Comparison of ENCODE assay signal across 22 mouse cellular contexts in genomic region chr14:57331097-57331496, GRCm38 (mm10).
DNase-seq lines count a peak whose midpoint lies in the region; ATAC-seq and TF ChIP-seq lines count a peak whose summit lies in the region.
"Had no signal": no experiment of that assay in that cellular context is flagged by ENCODE, and none has a peak within 500 bp of the region (broad histone marks: within the 10 kb centered on the region; RNA-seq: fewer than 3 reads in every experiment).

No protein-coding gene starts in this region.

- H3K4me2 ChIP-seq in embryonic facial prominence, embryonic 14.5 days (ENCODE audit: low read depth, low read length), result no peak overlapping the region
- H3K4me2 ChIP-seq: embryonic facial prominence, embryonic 12.5 days; embryonic facial prominence, embryonic 15.5 days; forebrain, embryonic 13.5 days; forebrain, embryonic 15.5 days had no signal

- H3K4me3 ChIP-seq in embryonic facial prominence, embryonic 14.5 days (ENCODE audit: low read depth, low read length), result no peak overlapping the region
- no peak overlapping the region for H3K4me3 ChIP-seq in embryonic facial prominence, embryonic 10.5 days
- no peak overlapping the region for H3K4me3 ChIP-seq in ES-E14 (ENCODE audit: insufficient read depth in 1 of 2, low read depth in 1 of 2, low read length in 2 of 2, poor library complexity in 1 of 2, severe bottlenecking in 1 of 2)
- H3K4me3 ChIP-seq in heart, embryonic 10.5 days, result no peak overlapping the region
- H3K4me3 ChIP-seq: embryonic facial prominence, embryonic 12.5 days; embryonic facial prominence, embryonic 15.5 days; erythroblast, embryonic 14.5 days; forebrain, embryonic 13.5 days; forebrain, embryonic 15.5 days had no signal

- H3K4me1 ChIP-seq in embryonic facial prominence, embryonic 14.5 days (ENCODE audit: control insufficient read depth, insufficient read depth, low read length), result no peaks in the 10 kb centered on the region
- no peaks in the 10 kb centered on the region for H3K4me1 ChIP-seq in embryonic facial prominence, embryonic 10.5 days
- H3K4me1 ChIP-seq in ES-E14 (ENCODE audit: control insufficient read depth in 2 of 2, insufficient read depth in 2 of 2, low read length in 2 of 2, poor library complexity in 1 of 2), result peaks cover 0 to 3% of the 10 kb centered on the region in 2 experiments; a peak in 1 of 4 replicates
- peaks cover 8% of the 10 kb centered on the region; the same call in 1 of the 2 replicates for H3K4me1 ChIP-seq in heart, embryonic 10.5 days
- H3K4me1 ChIP-seq: embryonic facial prominence, embryonic 12.5 days; embryonic facial prominence, embryonic 15.5 days; forebrain, embryonic 13.5 days; forebrain, embryonic 15.5 days had no signal

- 58% methylated on average over 10 of the region's 10 CpGs for WGBS in embryonic facial prominence, embryonic 14.5 days
- 83% methylated on average over 10 of the region's 10 CpGs for WGBS in embryonic facial prominence, embryonic 10.5 days
- 76% methylated on average over 10 of the region's 10 CpGs for WGBS in heart, embryonic 10.5 days

- no peak; the same call in 1 of the 2 replicates for ATAC-seq in embryonic facial prominence, embryonic 14.5 days (ENCODE audit: low read depth)
- ATAC-seq: forebrain, embryonic 13.5 days; forebrain, embryonic 15.5 days; forebrain, postnatal 0 days had no signal

- in situ Hi-C loops in ES-E14 (cut with MboI; ENCODE audit: low sequenced_read_pairs in 2 of 2, unreplicated experiment in 2 of 2), result loop anchor here in 1 of 2 experiments (25.0 kb wide), 1 partner anchor 219 kb away; the partner anchor contains the start of genes Gjb2 and Gm4491

- H3K36me3 ChIP-seq in embryonic facial prominence, embryonic 14.5 days (ENCODE audit: control insufficient read depth, insufficient read depth, low read length), result no peaks in the 10 kb centered on the region
- H3K36me3 ChIP-seq in embryonic facial prominence, embryonic 10.5 days (replicated peaks), result no peaks in the 10 kb centered on the region
- no peaks in the 10 kb centered on the region for H3K36me3 ChIP-seq in ES-E14 (ENCODE audit: control insufficient read depth, insufficient read depth, low read length, poor library complexity, severe bottlenecking)
- no peaks in the 10 kb centered on the region for H3K36me3 ChIP-seq in heart, embryonic 10.5 days
- H3K36me3 ChIP-seq: embryonic facial prominence, embryonic 12.5 days; embryonic facial prominence, embryonic 15.5 days; forebrain, embryonic 15.5 days had no signal

- no peak overlapping the region for H3K27ac ChIP-seq in embryonic facial prominence, embryonic 14.5 days (replicated peaks; ENCODE audit: low read depth, low read length)
- H3K27ac ChIP-seq in embryonic facial prominence, embryonic 10.5 days (replicated peaks), result no peak overlapping the region
- H3K27ac ChIP-seq in ES-E14 (ENCODE audit: insufficient read depth, low read depth, low read length, poor library complexity, severe bottlenecking), result no peak overlapping the region
- no peak overlapping the region for H3K27ac ChIP-seq in heart, embryonic 10.5 days
- H3K27ac ChIP-seq: embryonic facial prominence, embryonic 12.5 days; embryonic facial prominence, embryonic 15.5 days; forebrain, embryonic 13.5 days; forebrain, embryonic 15.5 days had no signal

- H3K27me3 ChIP-seq in embryonic facial prominence, embryonic 14.5 days (replicated peaks; ENCODE audit: control insufficient read depth, insufficient read depth, low read length), result no peaks in the 10 kb centered on the region
- no peaks in the 10 kb centered on the region for H3K27me3 ChIP-seq in embryonic facial prominence, embryonic 10.5 days (replicated peaks; ENCODE audit: low read depth, poor library complexity, severe bottlenecking)
- no peaks in the 10 kb centered on the region for H3K27me3 ChIP-seq in heart, embryonic 10.5 days (ENCODE audit: insufficient read depth, poor library complexity, severe bottlenecking)
- H3K27me3 ChIP-seq: embryonic facial prominence, embryonic 12.5 days; embryonic facial prominence, embryonic 15.5 days; forebrain, embryonic 13.5 days; forebrain, embryonic 15.5 days had no signal

- H3K9ac ChIP-seq in embryonic facial prominence, embryonic 14.5 days (ENCODE audit: low read depth, low read length), result no peak overlapping the region
- no peak overlapping the region for H3K9ac ChIP-seq in ES-E14 (ENCODE audit: insufficient read depth, low read depth, low read length, poor library complexity, severe bottlenecking)
- H3K9ac ChIP-seq: embryonic facial prominence, embryonic 12.5 days; embryonic facial prominence, embryonic 15.5 days; forebrain, embryonic 13.5 days; forebrain, embryonic 15.5 days; forebrain, postnatal 0 days had no signal

- DNase-seq in embryonic facial prominence, embryonic 14.5 days (ENCODE audit: low spot score), result peak; percentile 46
- DNase-seq in embryonic facial prominence, embryonic 10.5 days (ENCODE audit: low spot score), result no peak
- DNase-seq in ES-E14 (ENCODE audit: low read depth, low spot score), result no peak
- no peak for DNase-seq in heart, postnatal 4 days
- no peak for DNase-seq in heart, embryonic 10.5 days (ENCODE audit: low spot score)
- DNase-seq: adrenal gland, adult 2 months; adrenal gland, postnatal 10 days; adrenal gland, postnatal 25 days; B cell, adult 2 months; cerebellum, adult 11 months; cerebellum, adult 18-20 months; cerebellum, adult 8-10 months; cerebellum, adult 9-11 months; cerebellum, postnatal 14 days; cerebellum, postnatal 36 days; embryo, embryonic 11 days; forebrain, postnatal 0 days had no signal

- no peaks in the 10 kb centered on the region for H3K9me3 ChIP-seq in embryonic facial prominence, embryonic 14.5 days (ENCODE audit: control insufficient read depth, low read length)
- no peaks in the 10 kb centered on the region for H3K9me3 ChIP-seq in embryonic facial prominence, embryonic 10.5 days
- H3K9me3 ChIP-seq in ES-E14 (ENCODE audit: control insufficient read depth, insufficient read depth, low read depth, low read length), result no peaks in the 10 kb centered on the region
- no peaks in the 10 kb centered on the region for H3K9me3 ChIP-seq in heart, embryonic 10.5 days
- H3K9me3 ChIP-seq: embryonic facial prominence, embryonic 12.5 days; embryonic facial prominence, embryonic 15.5 days; forebrain, embryonic 13.5 days; forebrain, embryonic 15.5 days had no signal

TF ChIP-seq in ES-E14, 5 proteins besides CTCF, POLR2A, EP300 and RAD21:
- TF ChIP-seq MAFK (IDR thresholded peaks at IDR 0.05; ENCODE audit: insufficient read depth, low read depth, low read length), result no peak
- TF ChIP-seq ZNF384 (IDR thresholded peaks at IDR 0.05; ENCODE audit: low read depth, low read length), result peak; percentile 28; the same call in 1 of the 2 replicates
- no peak for TF ChIP-seq ZC3H11A (IDR thresholded peaks at IDR 0.05; ENCODE audit: borderline replicate concordance, low read depth, low read length)
TF ChIP-seq in ES-E14: peak in this region for 1.
